Mouse (Mus musculus) heart, postnatal 10 days (tissue): ENCODE data around the gene Prkn. TPM values are rescaled to one million over a fixed set of nuclear protein-coding genes. Genes with fewer than 3 reads are reported as not detected.
"Not testable (repeated sequence)": the region's sequence is repeated elsewhere in the genome, so short reads cannot be mapped to it uniquely, and the experiment has no call there.

Experiments
- DNase-seq, 2 experiments: peaks; one replicate each; pipeline ENCODE4 v3.0.0; 2021
- intact Hi-C: fragments of 180-260 bp; cut with DNase I; formaldehyde crosslinking; loops from one replicate; pipeline ENCODE4 v1.15.1; 2025
- total RNA-seq, 2 experiments: library from RNA; stranded (reverse); gene quantifications; 2 replicates each; pipeline ENCODE4 v1.2.3; 2021

Prkn gene
- total RNA-seq, 2 experiments from 2014 or later = 9.1 to 11.0 TPM

DNA sequence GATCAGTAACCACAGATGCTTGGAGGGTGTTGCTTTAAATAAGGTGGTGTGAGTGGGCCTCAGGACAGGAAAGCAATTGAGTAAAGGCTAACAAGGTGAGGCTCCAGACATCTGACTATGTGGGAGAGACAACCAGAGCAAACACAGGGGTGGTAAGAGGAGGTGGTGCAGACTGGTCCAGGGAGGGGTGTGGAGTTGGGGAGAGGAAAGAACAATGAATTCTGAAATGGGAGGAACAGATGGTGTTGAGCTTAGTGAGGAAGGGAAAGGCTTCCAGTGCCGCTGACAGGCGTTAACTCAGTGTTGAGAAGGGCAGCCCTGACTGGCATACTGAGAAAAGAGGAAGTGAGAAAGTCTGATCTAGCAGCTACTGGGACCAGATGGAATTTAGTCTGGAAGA is 267.7 kb downstream of the Prkn start:
- DNase-seq = no peak
- intact Hi-C loops = no loop called here

DNA sequence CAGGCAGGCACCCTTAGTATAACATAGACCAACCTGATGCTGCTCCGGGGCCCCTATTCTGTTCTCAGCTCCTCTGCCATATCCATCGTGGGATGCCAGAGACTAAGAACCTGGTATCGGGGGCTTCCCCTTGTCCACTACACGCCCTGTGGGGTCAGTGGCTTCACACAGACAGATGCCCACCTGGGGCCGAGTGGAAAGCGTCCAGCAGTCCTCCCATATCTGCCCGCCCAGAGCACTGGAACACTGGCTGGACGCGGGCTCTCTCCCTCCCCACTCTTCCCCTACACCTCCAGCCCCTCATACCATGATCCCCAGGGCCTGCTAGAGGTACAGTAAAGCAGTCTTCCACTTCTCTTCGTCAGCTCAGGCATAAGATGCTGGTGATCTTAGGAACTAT is 277.3 kb downstream of the Prkn start:
- intact Hi-C loops = no loop called here
- DNase-seq = no peak

DNA sequence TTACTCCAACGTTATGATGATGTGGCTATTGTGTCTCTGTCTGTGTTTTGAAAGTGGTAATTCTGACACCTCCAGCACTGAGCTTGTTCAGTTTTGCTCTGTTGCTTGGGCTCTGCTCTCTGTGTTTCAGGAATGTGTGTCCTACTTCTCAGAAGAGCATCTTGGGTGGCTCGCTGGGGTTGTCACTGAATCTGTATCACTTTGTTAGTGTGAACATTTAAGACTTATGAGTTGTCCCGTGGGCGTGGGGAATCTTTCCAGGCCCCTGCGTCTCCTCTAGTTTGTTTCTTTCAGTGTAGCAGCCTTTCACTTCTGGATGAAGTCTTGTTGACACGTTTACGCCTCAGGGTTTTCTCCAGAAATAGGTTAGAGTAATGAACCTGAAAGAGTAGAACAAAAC is 283.9 kb downstream of the Prkn start:
- DNase-seq = no peak
- intact Hi-C loops = no loop called here

DNA sequence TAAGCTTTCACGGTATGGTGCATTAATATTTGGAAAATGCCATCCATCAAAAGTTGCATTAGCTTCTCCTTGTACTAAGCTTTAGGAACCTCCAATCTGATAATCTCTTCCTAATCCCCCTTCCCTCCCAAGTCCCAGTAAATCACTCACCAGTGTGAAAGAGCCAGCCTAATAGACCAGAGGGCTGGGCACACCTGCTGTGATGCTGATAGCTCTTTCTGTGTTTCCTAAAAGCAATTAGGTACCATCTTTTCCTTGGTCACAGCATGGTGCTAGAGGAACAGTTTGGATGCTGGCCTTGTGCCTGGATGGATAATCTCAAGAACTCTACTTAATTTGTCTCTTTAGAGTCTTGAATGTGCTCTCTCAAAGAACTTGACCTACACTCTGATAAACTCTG is 287.0 kb downstream of the Prkn start:
- intact Hi-C loops = no loop called here
- no peak for DNase-seq

DNA sequence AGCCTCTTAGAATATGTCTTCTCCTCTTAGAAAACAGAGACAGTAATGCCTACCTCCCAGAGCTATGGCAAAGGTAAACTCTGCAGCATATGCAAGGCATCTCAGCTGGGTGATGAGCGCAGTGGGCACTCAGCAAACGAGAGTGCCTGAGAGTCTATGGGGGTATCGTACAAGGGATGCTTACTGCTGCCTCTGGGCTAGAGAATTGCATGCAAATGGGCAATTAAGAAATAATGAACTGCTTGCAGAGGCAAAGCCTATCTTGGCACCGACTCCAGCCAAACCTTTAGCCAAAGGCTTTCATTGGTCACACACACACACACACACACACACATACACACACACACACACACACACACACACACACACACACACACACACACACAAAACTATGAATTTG is 290.7 kb downstream of the Prkn start:
- intact Hi-C loops = no loop called here
- no peak for DNase-seq

DNA sequence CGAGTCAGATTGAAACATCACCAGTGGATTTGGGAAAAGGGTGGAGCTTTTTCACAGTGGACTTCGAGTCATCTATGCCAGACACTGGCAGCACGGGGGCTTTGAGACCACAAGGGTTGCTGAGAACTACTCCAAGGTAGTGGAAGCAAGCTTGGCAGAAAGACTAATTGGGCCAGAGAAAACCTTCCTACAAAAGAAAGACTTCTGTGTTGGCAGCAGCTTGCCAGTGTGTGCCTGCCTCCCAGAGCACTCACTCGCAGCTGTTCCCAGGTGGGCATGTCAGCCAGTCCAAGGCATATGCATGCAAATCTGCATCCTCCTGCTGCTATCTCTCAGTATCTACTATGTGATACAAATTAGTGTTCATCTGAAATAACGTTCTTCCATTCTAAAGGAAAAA is 302.1 kb downstream of the Prkn start:
- intact Hi-C loops = no loop called here
- DNase-seq = no peak

DNA sequence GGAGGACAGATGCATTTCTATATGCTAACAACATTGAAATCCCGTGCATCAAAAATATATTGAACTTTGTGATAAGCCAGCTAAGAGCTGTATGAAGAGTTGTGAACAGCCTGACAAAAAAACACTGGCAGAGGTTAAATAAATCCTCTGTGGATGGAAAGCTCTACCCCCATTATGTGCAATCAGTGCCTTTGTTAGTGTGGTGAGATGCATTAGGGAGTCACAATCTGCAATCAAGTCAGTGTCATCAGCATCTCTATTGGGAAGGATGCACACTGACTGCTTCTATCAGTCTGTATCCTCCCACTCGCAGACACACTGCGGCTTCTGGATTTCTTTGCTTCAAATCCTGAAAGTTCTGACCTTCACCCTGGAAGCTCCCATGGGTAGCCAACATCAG is 315.9 kb downstream of the Prkn start:
- DNase-seq = no peak
- intact Hi-C loops = no loop called here

DNA sequence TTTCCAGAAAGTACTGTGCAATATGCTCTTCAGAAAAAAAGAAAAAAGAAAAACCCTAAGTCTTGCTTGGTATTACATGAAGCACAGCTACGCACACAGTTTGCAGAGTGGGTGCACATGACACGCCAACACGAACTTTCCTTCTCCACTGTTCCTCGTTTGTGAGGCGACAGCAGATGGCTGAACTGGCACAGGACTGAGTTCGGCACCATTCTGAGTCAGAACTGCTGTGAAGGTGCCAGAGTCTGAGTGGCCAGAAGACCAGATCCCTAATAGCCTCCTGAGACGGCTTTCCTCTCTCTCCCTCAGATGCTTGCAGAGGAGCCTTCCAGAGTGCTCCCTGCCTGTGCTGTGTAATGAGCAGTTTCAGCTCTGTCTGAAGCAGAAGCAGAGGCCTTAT is 317.4 kb downstream of the Prkn start:
- DNase-seq = peak; percentile 2 to 13
- intact Hi-C loops = no loop called here

DNA sequence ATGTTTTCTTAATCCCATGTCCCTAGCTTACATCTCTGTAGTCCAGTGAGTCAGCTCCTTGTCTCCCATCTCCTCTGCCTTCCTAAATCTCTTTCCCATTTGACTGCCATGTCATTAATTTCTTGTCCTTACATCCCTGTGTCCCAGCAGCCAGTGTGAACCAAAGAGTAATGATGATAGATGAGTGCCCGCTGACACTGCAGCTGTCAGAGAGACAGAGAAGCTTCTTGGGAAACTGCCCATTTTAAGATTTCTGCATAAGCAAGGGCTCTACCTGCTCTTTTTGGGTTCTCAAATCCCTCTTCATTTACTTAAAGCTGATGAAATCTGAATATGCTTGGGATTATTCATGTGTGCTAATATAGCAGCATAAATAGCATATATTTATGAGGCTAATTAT is 321.3 kb downstream of the Prkn start:
- no peak for DNase-seq
- intact Hi-C loops = no loop called here

DNA sequence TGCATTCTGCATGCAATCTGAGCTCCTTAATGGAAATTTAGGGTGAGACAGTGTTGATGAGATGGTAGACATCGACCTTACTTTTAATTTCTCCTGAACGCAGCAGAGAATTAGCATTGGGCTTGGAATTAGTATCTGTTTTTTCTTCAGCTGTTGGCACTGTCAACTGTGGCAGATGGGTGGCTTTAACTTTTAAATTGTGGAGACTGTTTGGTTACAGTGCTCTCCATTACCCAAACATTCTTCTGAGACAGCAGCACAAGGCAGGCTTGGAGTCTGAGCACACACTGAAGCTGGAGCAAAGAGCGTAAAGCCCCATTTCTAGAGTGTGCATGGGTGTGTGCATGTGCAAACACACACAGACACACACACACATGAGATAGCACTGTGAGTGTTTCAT is 322.6 kb downstream of the Prkn start:
- DNase-seq = no peak
- intact Hi-C loops = no loop called here

DNA sequence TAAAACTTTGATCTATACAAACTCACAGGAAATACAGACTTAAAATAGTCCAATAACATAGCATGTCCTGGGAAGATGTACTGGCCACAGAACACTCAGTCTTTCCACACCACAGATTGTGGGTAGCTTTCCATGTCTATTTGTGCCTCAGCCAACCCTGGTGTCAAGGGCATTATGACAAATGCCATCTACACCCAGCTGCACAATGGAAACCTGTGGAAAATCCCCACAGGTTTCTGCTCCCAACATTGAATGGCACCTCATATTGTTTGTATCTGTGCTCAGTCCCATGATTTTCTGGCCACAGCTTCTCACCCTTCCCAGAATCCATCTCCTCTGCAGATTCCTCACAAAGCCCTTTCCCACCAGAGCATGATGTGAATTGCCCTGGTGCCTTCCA is 347.2 kb downstream of the Prkn start:
- no peak for DNase-seq
- intact Hi-C loops = no loop called here

DNA sequence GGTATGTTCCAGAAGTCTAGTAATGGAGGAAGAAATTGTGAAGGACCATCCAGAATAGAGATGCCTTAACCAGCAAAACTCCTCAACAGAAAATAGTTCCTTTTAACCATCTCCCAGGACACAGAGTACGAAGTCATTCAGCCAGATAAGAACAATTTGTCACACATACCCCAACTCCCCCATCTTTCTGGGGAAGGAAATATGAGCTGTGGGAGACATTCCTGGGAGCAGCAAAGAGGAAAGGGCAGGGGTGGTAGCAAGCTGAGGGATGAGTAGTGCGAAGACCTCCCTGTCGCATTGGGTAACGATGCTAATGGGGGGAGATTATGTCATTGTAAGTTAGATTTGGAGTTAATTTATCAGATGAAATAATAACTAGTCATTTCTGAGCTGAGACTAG is 348.3 kb downstream of the Prkn start:
- DNase-seq = no peak
- intact Hi-C loops = no loop called here

DNA sequence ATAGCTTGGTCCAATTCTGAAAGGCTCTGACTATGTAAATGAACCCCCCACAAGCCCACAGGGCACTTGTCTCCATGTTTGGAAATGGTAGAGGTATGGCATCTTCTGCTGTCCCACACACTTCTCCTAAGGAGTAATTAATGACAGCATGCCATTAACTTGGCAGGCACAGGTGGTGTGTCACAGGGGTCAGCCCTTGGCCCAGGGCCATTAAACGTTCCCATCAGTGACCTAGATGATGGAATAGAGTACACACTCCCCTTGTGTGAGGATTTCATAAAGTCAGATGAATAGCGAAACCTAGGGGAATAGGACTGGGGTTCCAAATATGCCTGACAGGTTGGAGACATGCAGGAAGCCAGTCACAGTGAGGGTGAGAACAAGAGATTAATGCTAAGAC is 350.1 kb downstream of the Prkn start:
- intact Hi-C loops = no loop called here
- DNase-seq = no peak

DNA sequence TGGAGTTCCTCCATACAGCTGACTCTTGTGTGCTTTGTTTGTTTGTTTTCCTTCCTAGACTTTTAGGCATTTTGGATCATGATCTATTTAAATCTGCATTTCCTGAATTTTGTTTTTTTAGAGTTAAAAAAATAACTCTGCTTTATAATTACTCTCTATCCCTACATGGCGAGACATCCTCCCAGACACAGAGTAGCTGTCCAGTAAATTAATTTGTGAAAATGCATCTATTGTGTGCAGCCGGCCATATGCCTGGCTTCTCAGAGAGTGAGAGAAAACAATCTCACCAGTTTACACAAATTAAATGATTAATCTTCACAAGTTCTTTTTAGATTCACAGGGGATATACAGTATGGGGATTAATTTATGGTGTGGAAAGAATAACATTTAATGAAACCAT is 357.9 kb downstream of the Prkn start:
- intact Hi-C loops = no loop called here
- no peak for DNase-seq

DNA sequence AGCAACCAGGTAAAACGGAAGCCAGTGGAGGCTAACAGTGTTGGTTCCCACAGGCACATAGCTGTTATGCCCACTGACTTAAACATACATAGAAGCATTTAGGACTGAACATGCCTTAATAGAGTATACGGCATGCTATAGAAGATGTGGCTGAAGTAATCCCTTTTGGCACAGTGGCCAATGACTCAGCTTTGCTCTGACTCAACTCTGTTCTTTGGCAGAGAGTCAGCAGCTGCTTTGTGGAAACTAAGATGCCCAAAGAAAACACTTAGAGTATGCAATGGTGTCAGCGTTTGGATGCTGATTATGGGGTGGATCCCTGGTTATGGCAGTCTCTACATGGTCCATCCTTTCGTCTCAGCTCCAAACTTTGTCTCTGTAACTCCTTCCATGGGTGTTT is 368.9 kb downstream of the Prkn start:
- peak; percentile 3 to 17 for DNase-seq
- intact Hi-C loops = not testable (repeated sequence)

DNA sequence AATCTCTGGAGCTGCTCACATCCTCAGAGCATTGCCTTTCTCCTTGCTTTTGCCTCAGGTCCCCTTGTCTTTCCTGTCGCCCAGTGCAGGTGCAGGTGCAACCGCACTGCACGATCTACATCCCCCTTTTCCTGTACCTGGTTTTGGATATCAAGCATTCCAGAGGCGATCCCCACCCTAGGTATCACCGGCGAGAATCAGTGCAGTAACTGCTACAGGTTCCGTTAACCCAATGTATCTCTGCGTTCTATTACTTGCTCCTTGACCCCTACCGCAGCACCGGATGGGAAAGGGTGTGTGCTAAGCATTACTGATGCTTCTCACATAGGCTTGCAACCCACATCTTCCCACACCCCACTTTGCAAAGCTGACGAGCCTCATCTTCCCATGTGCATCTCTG is 370.8 kb downstream of the Prkn start:
- intact Hi-C loops = no loop called here
- DNase-seq = no peak

DNA sequence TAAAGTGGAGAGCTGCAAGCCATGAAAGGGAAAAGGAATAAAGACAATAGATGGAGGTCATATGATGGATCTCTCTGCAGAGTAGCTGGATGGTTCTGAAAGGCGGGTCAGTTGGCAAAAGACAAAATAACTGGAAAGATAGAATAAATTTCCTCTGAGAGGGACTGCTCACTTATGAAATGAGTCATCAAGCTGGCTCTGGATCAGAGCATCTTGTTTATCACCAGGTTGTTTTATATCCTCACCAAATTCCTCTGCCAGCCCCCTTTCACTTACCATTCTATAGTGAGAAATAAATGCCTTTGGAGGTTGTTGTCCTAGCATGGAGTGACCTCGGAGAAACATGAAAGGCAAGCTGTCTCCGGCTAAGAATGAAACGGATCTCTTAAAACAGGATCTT is 371.4 kb downstream of the Prkn start:
- no peak for DNase-seq
- intact Hi-C loops = no loop called here

DNA sequence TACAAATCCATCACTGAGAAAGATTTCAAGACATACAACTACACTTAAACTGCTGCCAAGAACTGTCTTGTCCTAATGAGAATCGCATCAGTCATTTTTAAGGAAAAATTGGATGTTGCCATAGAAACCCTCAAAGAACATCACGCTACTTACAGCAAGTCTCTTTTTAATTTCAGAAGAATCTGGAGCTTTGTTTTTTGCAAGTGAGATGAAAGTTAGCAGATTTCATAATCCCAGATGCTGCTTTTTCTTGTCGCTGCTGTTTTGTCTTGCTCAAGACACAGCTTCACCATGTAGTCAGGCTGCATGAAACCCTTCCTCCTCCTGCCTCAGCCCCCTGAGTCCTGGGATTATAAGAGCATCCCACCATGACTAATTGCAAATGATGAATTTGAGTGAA is 373.5 kb downstream of the Prkn start:
- intact Hi-C loops = no loop called here
- no peak for DNase-seq

DNA sequence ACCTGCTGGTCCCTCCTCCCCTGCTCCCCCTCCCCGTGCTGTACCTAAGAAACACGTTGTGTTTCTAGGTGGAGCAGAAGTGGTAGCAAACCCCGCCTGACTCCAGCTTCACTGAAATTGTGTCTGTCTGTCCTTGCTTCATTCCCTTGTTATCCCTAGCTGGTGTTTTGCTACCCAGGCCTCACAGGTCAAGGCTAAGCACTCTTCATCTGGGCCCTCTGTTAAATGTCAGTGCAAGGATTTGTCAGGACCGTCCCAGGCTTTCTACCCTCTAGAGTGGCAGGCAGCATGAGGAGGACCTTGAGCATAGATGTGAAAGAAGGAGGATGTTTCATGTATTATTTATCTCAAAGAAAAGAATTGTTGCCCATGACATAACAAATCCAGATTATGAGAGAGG is 388.8 kb downstream of the Prkn start:
- no peak for DNase-seq
- intact Hi-C loops = no loop called here

DNA sequence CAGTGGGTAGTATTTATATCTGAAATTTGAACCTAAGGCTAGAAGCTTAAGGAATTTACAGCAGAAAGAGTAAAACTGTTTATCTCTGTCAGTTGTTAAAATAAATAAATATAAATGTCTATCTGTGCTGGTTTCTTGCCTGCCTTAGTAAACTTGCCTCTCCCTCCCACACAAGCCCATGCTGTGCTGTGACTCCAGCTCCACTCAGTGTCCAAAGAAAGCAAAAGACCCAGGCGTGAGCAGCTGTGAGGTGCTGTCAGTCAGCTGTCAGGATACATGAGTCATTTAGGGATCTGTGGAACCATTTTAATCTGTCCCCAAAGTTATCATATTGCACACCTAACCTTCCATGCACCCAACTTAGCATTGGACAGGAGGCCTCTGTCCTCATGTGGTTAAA is 389.2 kb downstream of the Prkn start:
- no peak for DNase-seq
- intact Hi-C loops = no loop called here

DNA sequence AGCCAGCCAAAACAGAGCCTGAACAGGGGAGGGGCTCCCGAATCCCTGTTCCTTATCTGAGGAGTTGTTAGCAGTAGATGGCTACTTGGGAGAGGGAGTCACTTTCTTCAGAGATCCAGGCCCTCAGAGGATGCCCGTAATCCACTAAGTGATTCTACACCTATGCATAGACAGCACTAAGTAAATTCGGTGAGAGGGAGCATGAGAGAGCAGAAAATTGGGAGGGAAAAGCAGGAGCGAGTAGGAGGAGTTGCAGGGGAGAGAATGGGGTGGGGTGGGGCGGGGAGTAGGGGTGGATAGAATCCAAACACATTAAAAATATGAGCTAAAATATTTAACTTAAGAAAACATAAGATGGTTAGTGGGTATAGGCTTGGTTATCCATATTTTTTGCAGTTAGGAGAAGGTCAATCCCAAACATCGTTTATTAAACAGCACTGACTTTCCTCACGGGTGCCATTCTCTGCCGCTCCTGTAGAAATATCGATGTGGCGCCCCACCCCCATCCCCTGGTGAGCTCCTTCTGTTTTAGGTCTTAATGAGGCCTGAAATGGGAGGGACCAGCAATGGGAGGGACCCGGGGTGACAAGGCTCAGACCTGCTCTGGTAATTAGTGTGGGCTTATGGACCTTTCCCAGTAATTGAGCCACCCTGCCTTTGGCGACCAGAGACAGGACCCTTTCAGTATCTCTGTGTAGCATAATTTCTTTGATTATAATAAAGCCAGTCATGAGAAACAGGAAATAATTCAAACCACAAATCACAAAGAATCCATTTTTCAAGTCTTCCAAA is 390.6 kb downstream of the Prkn start:
- DNase-seq = no peak
- intact Hi-C loops = no loop called here

DNA sequence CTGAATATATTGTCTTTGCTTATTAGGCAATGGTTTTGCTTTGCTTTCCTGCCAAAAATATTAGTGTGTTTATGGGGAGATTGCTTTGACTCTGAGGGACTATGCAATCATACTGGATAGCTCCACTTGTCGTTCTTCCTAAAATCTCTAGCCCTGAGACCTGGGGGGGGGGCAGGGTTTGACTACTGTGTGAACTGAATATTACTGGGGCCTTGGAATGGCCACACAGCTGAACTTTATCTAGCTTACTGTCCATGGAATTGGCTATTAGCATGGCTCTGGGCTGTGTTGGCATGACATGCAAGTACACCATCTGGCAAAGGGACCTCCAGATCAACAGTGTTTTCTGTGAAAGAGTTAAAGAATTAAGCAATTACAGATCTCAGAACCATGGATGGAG is 395.1 kb downstream of the Prkn start:
- intact Hi-C loops = no loop called here
- DNase-seq = no peak

DNA sequence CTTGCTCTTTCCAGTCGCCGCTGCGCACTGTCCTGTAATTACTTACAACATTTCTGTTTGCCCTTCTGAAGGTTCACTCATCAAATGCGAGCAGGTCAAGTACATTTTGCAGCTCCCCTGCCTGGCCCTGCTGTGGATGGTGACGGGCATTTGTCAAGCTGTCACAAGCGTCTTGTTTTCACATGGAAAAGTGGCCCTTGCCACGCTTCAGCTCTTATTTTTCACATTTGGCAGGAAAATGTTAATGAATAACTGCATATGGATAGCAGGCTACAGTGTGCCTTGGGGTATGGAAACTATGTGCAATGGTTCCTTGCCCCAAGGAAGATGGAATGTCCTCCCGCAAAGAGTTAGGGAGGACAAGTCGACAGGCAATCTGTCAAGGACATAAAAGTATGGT is 404.9 kb downstream of the Prkn start:
- intact Hi-C loops = no loop called here
- no peak for DNase-seq
